Mouse (Mus musculus): ENCODE data around the gene Trim8.

Gene Trim8

GRCm38 (mm10) chr19:46523480-46524151 is 22.1 kb downstream of the Trim8 start:
- peak; percentile 82 for DNase-seq (ENCODE audit: low spot score)

GRCm38 (mm10) chr19:46524152-46524544 is 22.6 kb downstream of the Trim8 start:
- no peak for DNase-seq (ENCODE audit: low spot score)

GRCm38 (mm10) chr19:46524601-46525321 is 23.3 kb downstream of the Trim8 start:
- DNase-seq (ENCODE audit: low spot score): no peak

GRCm38 (mm10) chr19:46525691-46526631 is 24.5 kb downstream of the Trim8 start:
- no peak for DNase-seq (ENCODE audit: low spot score)

GRCm38 (mm10) chr19:46527632-46528528 is 26.4 kb downstream of the Trim8 start:
- no peak for DNase-seq (ENCODE audit: low spot score)

- DNase-seq (ENCODE audit: low spot score): no peak
These were observed 27.2 kb downstream of the Trim8 start for GRCm38 (mm10) chr19:46528529-46529213.

GRCm38 (mm10) chr19:46529601-46530448 is 28.3 kb downstream of the Trim8 start:
- DNase-seq (ENCODE audit: low spot score): no peak

GRCm38 (mm10) chr19:46530449-46530990 is 29.0 kb downstream of the Trim8 start:
- no peak for DNase-seq (ENCODE audit: low spot score)

GRCm38 (mm10) chr19:46531071-46532030 is 29.8 kb downstream of the Trim8 start:
- DNase-seq (ENCODE audit: low spot score): peak; percentile 59

- no peak for DNase-seq (ENCODE audit: low spot score)
These were observed 30.7 kb downstream of the Trim8 start for GRCm38 (mm10) chr19:46532031-46532688.

GRCm38 (mm10) chr19:46533066-46533465 is 31.6 kb downstream of the Trim8 start:
- DNase-seq (ENCODE audit: low spot score): no peak

GRCm38 (mm10) chr19:46533525-46533924 is 32.0 kb downstream of the Trim8 start:
- DNase-seq (ENCODE audit: low spot score): no peak

GRCm38 (mm10) chr19:46534542-46535098 is 33.1 kb downstream of the Trim8 start:
- DNase-seq (ENCODE audit: low spot score): no peak

GRCm38 (mm10) chr19:46537357-46537756 is 35.9 kb downstream of the Trim8 start:
- no peak for DNase-seq (ENCODE audit: low spot score)

- DNase-seq (ENCODE audit: low spot score): no peak
These were observed 36.7 kb downstream of the Trim8 start for GRCm38 (mm10) chr19:46538213-46538612.

- no peak for DNase-seq (ENCODE audit: low spot score)
These were observed 41.2 kb downstream of the Trim8 start for GRCm38 (mm10) chr19:46542750-46543149.

GRCm38 (mm10) chr19:46547565-46547964 is 46.1 kb downstream of the Trim8 start:
- no peak for DNase-seq (ENCODE audit: low spot score)

- DNase-seq (ENCODE audit: low spot score): no peak
These were observed 46.6 kb downstream of the Trim8 start for GRCm38 (mm10) chr19:46548110-46548509.
